Mouse (Mus musculus): ENCODE data around the gene Sncg. TPM values are rescaled to one million over a fixed set of nuclear protein-coding genes. Genes with fewer than 3 reads are reported as not detected.

Gene Sncg
- polyA plus RNA-seq, 1 experiment: not detected

DNA sequence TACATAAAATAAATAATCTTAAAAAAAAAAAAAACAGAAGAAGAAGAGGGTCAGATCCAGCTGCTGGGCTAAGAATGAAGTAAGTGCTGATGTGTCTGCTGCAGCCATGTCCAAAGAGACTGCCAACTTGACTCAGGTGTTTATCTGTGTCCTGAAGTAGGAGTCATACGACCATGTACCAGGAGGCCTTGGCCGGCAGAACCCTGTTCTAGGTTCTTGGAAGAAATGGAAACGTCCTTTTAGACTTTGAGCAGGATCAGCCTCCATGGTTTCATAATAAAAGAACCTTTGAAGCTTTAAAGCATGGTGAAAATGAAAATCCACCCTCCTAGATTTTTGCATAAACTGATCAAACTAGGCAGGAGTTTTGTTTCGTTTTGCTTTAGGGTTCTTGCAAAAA is 20.1 kb downstream of the Sncg start:
- no peak for TF ChIP-seq CTCF (IDR thresholded peaks at IDR 0.05; ENCODE audit: control insufficient read depth, insufficient read depth, low read length)
- no peak for TF ChIP-seq POLR2A (IDR thresholded peaks at IDR 0.05; ENCODE audit: borderline replicate concordance, control insufficient read depth, low read depth, low read length)
- WGBS: 75% methylated on average over 4 of the region's 4 CpGs
- H3K4me3 ChIP-seq (replicated peaks; ENCODE audit: control insufficient read depth, low read depth, low read length): no peak overlapping the region
- H3K27ac ChIP-seq (ENCODE audit: control insufficient read depth, insufficient read depth, low read depth, low read length, poor library complexity): no peak overlapping the region
- H3K4me1 ChIP-seq (ENCODE audit: control insufficient read depth, insufficient read depth, low read length): no peaks in the 10 kb centered on the region

DNA sequence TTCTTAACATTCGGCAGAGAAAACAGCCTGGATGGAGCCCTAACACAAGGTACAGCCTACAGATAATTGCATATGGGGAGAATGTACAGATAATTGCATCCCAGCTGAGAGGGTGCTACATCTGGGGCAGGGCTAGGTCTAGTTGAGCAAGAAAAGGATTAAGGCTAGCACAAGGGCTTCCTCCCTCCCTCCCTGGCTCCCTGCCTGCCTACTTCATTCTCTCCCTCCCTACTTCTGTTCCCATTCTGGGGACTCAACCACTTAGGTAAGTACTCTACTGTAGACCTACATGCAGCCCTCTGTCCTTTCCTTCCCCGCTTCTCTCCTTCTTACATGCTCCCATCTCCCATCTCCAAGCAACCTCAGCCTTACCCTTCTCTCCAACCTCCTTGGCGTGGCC is 21.3 kb downstream of the Sncg start:
- WGBS: 86% methylated on average over 3 of the region's 3 CpGs
- Histone ChIP-seq H3K27ac (ENCODE audit: control insufficient read depth, insufficient read depth, low read depth, low read length, poor library complexity) (no peak overlapping the region), H3K4me3 (replicated peaks; ENCODE audit: control insufficient read depth, low read depth, low read length) (no peak overlapping the region), H3K4me1 (ENCODE audit: control insufficient read depth, insufficient read depth, low read length) (no peaks in the 10 kb centered on the region)
- TF ChIP-seq POLR2A (IDR thresholded peaks at IDR 0.05; ENCODE audit: borderline replicate concordance, control insufficient read depth, low read depth, low read length) (no peak), CTCF (IDR thresholded peaks at IDR 0.05; ENCODE audit: control insufficient read depth, insufficient read depth, low read length) (no peak)

GRCm38 (mm10) chr14:34352523-34352922 is 22.1 kb downstream of the Sncg start:
- no peaks in the 10 kb centered on the region for H3K4me1 ChIP-seq (ENCODE audit: control insufficient read depth, insufficient read depth, low read length)
- TF ChIP-seq CTCF (IDR thresholded peaks at IDR 0.05; ENCODE audit: control insufficient read depth, insufficient read depth, low read length): no peak
- no peak for TF ChIP-seq POLR2A (IDR thresholded peaks at IDR 0.05; ENCODE audit: borderline replicate concordance, control insufficient read depth, low read depth, low read length)
- no peak overlapping the region for H3K4me3 ChIP-seq (replicated peaks; ENCODE audit: control insufficient read depth, low read depth, low read length)
- no peak overlapping the region for H3K27ac ChIP-seq (ENCODE audit: control insufficient read depth, insufficient read depth, low read depth, low read length, poor library complexity)
- WGBS: 59% methylated on average over 6 of the region's 6 CpGs

- 82% methylated on average over 3 of the region's 3 CpGs for WGBS
- Histone ChIP-seq H3K4me1 (ENCODE audit: control insufficient read depth, insufficient read depth, low read length) (no peaks in the 10 kb centered on the region), H3K27ac (ENCODE audit: control insufficient read depth, insufficient read depth, low read depth, low read length, poor library complexity) (no peak overlapping the region), H3K4me3 (replicated peaks; ENCODE audit: control insufficient read depth, low read depth, low read length) (no peak overlapping the region)
- TF ChIP-seq CTCF (IDR thresholded peaks at IDR 0.05; ENCODE audit: control insufficient read depth, insufficient read depth, low read length) (no peak), POLR2A (IDR thresholded peaks at IDR 0.05; ENCODE audit: borderline replicate concordance, control insufficient read depth, low read depth, low read length) (no peak)
These were observed 22.9 kb downstream of the Sncg start for GRCm38 (mm10) chr14:34351660-34352059.

- 80% methylated on average over 8 of the region's 8 CpGs for WGBS
- Histone ChIP-seq H3K4me3 (replicated peaks; ENCODE audit: control insufficient read depth, low read depth, low read length) (no peak overlapping the region), H3K4me1 (ENCODE audit: control insufficient read depth, insufficient read depth, low read length) (no peaks in the 10 kb centered on the region; the same call in 1 of the 2 replicates), H3K27ac (ENCODE audit: control insufficient read depth, insufficient read depth, low read depth, low read length, poor library complexity) (no peak overlapping the region)
- TF ChIP-seq CTCF (IDR thresholded peaks at IDR 0.05; ENCODE audit: control insufficient read depth, insufficient read depth, low read length) (no peak), POLR2A (IDR thresholded peaks at IDR 0.05; ENCODE audit: borderline replicate concordance, control insufficient read depth, low read depth, low read length) (no peak)
These were observed 25.6 kb downstream of the Sncg start for GRCm38 (mm10) chr14:34349007-34349406.

- 76% methylated on average over 7 of the region's 7 CpGs for WGBS
- Histone ChIP-seq H3K4me1 (ENCODE audit: control insufficient read depth, insufficient read depth, low read length) (no peaks in the 10 kb centered on the region; the same call in 1 of the 2 replicates), H3K27ac (ENCODE audit: control insufficient read depth, insufficient read depth, low read depth, low read length, poor library complexity) (no peak overlapping the region), H3K4me3 (replicated peaks; ENCODE audit: control insufficient read depth, low read depth, low read length) (no peak overlapping the region)
- TF ChIP-seq CTCF (IDR thresholded peaks at IDR 0.05; ENCODE audit: control insufficient read depth, insufficient read depth, low read length) (no peak), POLR2A (IDR thresholded peaks at IDR 0.05; ENCODE audit: borderline replicate concordance, control insufficient read depth, low read depth, low read length) (no peak)
These were observed 26.3 kb downstream of the Sncg start for GRCm38 (mm10) chr14:34348301-34348700.

- Histone ChIP-seq H3K4me3 (replicated peaks; ENCODE audit: control insufficient read depth, low read depth, low read length) (no peak overlapping the region), H3K4me1 (ENCODE audit: control insufficient read depth, insufficient read depth, low read length) (no peaks in the 10 kb centered on the region; the same call in 1 of the 2 replicates), H3K27ac (ENCODE audit: control insufficient read depth, insufficient read depth, low read depth, low read length, poor library complexity) (no peak overlapping the region)
- TF ChIP-seq CTCF (IDR thresholded peaks at IDR 0.05; ENCODE audit: control insufficient read depth, insufficient read depth, low read length) (no peak), POLR2A (IDR thresholded peaks at IDR 0.05; ENCODE audit: borderline replicate concordance, control insufficient read depth, low read depth, low read length) (no peak)
- 84% methylated on average over 5 of the region's 5 CpGs for WGBS
These were observed 27.5 kb downstream of the Sncg start for GRCm38 (mm10) chr14:34347084-34347483.

GRCm38 (mm10) chr14:34345771-34346566 is 28.6 kb downstream of the Sncg start:
- Histone ChIP-seq H3K4me3 (replicated peaks; ENCODE audit: control insufficient read depth, low read depth, low read length) (no peak overlapping the region), H3K4me1 (ENCODE audit: control insufficient read depth, insufficient read depth, low read length) (no peaks in the 10 kb centered on the region; the same call in 1 of the 2 replicates), H3K27ac (ENCODE audit: control insufficient read depth, insufficient read depth, low read depth, low read length, poor library complexity) (no peak overlapping the region)
- WGBS: 71% methylated on average over 12 of the region's 12 CpGs
- TF ChIP-seq CTCF (IDR thresholded peaks at IDR 0.05; ENCODE audit: control insufficient read depth, insufficient read depth, low read length) (no peak), POLR2A (IDR thresholded peaks at IDR 0.05; ENCODE audit: borderline replicate concordance, control insufficient read depth, low read depth, low read length) (no peak)
